Mouse (Mus musculus) right cerebral cortex, postnatal 4 days (tissue): ENCODE results near the gene Utrn.

ENCODE experiments used
- DNase-seq: peaks from one replicate; pipeline ENCODE4 v3.0.0-alpha.2; 2022

The Utrn gene

DNA sequence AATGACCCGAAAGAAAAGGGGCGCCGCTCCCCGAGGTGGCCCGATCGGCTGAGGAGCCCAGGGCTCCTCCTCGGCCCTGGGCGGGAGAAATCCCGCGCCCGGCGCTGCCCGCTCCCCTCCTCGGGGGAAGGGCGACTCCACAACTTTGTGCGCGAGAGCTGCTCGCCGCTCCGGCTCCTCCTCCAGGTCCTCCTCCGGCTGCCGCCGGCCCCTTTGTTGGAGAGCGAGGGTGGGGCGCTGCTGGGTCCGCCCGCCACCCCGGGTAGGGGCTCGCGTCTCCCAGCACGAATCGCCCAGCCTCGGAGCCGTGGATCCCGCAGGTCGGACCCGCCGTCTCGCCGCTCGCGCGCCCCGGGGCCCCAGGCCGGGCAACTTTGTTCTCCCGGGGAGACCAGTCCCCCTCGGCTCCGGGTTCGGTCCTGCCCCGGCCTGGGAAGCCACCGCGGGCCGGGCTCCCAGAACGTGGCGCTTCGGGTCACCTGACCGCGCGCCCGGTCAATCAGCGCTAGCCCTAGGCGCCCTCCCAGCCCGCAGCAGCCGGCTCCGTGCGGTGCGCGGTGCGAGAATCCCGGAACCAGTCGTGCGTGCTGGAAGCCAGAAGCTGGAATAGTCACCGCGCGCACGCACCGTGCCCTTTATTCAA is at the start of gene Utrn:
Utrn (minus strand) TSS at position 337 of the 643 bp plus-strand sequence.
- peak; percentile 64 for DNase-seq

- no peak for DNase-seq
These were observed 48.5 kb upstream of the Utrn start for GRCm38 (mm10) chr10:12917626-12918025.

DNA sequence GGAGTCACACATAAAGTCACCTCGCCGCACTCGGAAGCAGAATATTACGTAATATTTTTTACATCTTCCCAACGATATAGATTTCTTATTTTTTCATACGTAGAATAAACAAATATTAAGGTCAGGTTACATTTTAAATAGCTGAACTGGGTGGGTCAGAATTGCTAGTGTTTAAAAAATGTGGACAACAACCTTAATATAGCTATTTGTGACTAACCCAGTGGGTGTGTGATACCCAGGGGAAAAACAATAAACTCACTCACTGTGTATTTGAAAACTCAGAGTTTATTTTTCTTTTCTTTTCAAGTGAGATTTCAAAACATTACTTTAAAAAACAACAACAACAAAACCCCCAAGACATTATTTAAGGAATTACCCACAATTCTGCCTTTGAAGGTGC is 47.2 kb upstream of the Utrn start:
- no peak for DNase-seq

DNA sequence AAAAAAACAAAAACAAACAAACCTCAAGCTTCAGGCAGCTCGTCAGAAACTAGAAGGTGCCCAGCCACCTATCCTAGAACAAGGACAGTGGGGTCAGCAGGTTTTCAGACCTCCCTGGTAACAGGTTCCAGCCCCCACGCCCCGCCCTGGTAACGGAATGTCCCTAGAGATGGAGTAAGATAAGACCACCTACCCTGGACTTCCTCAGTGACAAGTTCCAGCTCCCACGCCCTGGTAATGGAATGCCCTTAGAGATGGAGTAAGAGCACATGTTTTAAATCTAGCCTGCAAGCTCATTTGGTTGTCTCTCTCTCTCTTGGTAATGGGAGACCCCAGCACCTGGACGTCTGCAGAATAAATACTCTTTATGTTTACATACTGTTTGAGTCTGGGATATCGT is 46.7 kb upstream of the Utrn start:
- no peak for DNase-seq

- DNase-seq: no peak
These were observed 45.0 kb upstream of the Utrn start for GRCm38 (mm10) chr10:12914203-12914602.

DNA sequence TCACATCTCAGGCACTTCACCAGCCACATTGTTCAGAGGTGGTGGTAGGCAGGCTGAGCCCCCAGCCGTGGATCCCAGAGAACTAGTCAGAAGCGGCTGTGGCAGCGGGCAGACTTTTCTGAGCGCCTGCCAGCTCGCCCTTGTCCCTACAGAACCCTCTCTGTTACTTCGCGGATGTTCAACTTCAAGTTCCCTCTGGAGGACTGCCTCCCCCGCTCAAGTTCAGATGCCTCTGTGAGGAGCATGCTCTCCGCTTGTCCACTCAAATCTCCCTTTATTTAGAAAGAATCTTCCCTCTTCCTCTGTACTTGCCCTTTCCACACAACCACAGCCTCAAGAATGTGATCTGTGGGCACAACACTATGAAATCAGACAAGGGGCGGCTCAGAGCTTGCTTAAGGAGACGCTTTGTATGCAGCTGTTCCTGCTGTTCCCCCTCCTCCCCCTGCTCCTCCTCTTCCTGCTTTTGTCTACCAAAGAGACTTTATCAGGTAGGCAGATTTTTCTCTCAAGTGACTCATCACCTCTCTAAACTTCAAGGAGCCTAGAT is 42.9 kb upstream of the Utrn start:
- peak; percentile 32 for DNase-seq

DNA sequence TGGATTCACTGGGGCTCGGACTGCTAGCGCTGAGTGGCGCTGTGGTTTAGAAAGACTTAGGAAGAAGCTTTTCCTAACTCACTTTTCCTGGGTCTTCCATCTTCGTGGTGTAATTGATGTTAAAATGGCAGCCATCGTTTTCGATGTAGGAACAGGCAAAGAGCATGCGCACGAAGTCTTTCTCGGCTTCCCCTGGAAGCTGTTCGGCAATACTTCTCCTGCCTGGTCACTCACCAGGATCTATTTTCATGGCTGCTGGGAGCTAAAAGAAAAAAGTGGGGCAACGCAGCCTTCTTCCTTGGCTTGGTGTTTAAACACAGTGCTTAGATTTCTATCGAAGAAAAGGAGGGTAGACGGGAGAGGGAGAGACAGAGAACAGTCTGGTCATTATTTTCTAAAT is 42.3 kb upstream of the Utrn start:
- no peak for DNase-seq

DNA sequence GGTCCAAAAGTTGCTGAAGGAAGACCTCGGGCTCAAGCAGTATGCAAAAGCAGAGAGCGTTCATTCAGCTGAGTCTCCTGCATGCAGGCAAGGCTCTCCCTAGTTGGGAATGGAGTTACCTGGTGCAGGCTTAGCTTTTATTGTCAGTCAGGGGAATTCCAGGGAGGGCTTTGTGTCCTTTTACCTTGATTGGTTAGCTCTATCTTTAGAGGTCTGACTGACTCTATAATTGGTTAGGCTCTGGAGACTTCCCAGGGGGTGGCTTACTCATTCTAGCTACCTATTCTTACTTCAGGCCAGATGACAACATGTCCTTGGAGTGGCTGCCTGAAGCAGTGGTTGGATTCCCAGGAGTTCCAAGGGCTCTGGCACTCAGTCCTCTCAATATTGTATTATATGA is 40.7 kb upstream of the Utrn start:
- no peak for DNase-seq

DNA sequence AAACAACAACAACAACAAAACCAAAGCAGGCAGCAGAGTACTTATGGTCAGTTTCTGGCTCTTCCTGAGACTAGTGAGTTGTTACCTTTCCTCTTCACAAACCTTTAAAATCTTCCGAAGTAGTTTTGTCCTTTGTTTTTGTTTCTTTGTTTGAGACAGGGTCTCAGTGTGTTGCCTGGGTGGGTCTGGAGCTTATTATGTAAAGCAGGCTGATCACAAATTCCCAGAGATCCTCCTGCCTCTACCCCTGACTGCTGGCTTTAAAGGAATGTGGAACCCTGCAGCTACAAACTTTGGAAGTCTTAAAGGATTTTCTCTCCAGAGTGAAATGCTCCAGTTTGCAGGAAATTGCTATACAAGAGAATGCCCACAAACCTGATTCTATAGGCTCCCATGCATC is 40.0 kb upstream of the Utrn start:
- DNase-seq: no peak

DNA sequence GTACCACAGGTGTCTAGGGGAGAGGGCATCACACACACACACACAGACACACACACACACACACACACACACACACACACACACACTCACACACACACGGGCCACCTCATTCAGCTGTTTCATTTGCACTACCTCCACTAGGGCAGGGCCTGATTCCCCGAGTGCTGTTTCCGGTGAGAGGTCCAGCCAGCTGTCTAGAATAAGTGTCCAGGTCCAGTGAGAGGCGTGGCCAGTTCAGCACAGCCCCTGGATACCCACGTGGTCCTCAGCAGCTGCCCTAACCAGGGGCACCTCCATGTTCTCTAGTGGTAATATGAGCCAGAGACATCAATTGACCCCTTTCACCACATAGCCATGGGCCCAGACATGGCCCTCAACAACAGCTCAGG is 35.0 kb upstream of the Utrn start:
- no peak for DNase-seq

- no peak for DNase-seq
These were observed 34.4 kb upstream of the Utrn start for GRCm38 (mm10) chr10:12903440-12904139.

DNA sequence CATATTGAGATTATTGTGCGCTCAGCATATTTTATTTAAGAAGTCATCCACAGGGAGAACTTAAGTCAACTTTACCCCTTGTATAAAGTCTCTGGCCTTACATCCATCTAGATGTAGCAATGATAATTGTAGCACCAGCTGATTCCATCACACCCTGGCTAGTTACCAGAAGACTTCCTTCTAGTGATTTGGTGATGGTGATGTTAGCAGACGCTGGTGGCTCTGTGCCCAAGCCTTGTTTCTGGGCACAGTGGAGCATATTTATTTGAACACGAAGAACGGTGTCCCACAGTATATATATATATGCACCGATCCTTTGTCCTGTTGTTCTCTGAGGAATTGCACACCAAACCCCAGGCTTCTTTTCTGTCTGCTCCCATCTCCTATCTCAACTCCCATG is 30.7 kb upstream of the Utrn start:
- DNase-seq: no peak

DNA sequence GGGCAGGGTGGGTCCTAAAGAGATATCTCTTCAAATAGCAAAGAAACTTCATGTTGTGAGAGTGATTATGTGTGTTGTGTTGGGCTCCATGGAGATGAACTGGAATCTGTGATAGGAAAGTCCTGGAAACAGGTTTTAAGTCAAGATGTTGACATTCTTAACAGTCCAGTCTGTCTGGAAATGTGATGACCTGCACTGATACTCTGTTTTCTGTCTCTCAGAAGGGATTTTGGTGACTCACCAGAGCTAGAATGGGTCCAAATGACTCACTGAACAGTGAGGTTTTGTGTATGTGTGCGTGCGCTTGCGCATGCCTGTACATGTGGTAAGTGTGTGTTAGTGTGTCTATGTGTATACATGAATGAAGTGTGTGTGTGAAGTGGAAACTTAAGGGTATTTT is 24.2 kb upstream of the Utrn start:
- DNase-seq: no peak

DNA sequence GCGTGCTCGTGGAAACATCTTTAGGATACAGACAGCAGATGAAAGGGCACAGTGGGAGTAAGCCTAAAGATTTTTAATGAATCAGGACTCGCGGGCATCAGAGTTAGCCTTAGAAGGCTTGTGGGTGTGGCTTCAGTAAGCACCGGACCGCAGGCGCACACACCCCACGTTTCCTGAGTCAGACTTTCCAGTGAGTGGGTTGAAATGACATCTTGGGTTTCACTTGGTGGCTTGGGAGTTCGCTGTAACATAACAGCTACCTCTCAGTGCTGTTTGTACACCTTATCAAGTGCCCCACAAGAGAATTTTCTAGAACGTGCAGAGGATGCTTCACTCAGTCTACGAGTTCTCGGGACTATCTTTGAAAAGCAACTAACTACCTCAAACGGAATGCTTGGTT is 19.2 kb upstream of the Utrn start:
- DNase-seq: no peak

DNA sequence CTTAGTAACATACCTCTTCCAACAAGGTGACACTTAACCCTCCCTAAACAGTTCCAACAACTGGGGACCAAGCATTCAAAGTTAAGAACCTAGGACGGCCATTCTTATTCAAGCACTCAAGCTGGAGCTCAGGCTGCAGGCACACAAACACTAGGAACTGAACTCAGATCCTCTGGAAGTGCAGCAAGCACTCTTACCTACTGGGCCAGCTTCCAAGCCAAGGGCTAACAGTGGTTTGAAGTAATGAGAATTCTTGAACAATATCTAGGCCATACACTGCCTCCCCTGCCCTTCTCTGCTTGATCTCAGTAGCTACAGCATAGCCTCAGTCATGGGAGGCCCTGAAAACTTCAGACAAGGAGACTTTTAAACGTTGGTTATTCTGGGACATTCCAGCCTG is 18.6 kb upstream of the Utrn start:
- no peak for DNase-seq

- DNase-seq: no peak
These were observed 15.3 kb upstream of the Utrn start for GRCm38 (mm10) chr10:12884308-12884948.

DNA sequence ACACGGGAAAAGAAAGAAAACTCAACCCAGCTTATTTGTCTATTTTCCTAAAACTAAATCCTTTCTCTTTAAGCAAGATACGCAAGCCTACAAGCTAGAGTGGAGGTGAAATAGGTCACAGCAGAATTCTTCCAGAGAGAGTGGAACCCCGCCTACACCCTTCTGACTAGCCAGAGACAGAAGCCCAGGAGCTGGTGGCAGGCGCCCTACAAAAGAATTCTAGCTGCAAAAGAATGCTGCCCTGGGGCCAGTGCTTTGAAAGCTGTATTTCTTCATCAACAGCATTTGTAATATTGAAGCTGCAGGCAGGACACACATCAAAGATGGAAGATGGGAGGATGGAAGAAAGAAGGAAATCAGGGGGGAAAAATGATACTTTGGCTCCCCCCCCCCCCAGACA is 12.7 kb upstream of the Utrn start:
- no peak for DNase-seq

GRCm38 (mm10) chr10:12879313-12879695 is 10.1 kb upstream of the Utrn start:
- no peak for DNase-seq

GRCm38 (mm10) chr10:12878661-12879312 is 9.6 kb upstream of the Utrn start:
- no peak for DNase-seq

- DNase-seq: no peak
These were observed 7.3 kb upstream of the Utrn start for GRCm38 (mm10) chr10:12876426-12876825.

GRCm38 (mm10) chr10:12875410-12875809 is 6.2 kb upstream of the Utrn start:
- DNase-seq: no peak

- no peak for DNase-seq
These were observed 5.6 kb upstream of the Utrn start for GRCm38 (mm10) chr10:12874577-12875277.

DNA sequence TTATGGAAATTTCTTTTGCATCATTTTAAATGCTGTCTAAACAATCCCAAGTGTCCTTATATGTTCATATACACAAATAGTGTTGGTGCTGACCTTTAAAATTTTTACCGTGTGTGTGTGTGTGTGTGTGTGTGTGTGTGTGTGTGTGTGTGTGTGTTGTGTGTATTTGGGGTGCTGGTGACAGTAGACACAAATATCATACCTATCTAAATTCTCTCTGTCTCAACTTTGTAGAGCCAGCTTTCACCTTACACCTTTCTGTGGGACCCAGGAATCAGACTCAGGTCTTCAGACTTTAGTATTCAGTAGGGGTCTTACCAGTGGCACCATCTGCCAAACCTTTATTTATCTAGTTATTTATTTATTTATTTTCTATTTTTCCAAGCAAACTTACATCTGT is 681 bp upstream of the Utrn start:
- DNase-seq: no peak
